Mouse (Mus musculus) ZHBTc4 (cell line): ENCODE results near the gene Catsper3.

Experiments used
- DNase-seq: peaks from one replicate; pipeline ENCODE4 v3.0.0-alpha.2; 2011; ENCODE audit warnings: low read depth, low spot score

The Catsper3 gene

DNA sequence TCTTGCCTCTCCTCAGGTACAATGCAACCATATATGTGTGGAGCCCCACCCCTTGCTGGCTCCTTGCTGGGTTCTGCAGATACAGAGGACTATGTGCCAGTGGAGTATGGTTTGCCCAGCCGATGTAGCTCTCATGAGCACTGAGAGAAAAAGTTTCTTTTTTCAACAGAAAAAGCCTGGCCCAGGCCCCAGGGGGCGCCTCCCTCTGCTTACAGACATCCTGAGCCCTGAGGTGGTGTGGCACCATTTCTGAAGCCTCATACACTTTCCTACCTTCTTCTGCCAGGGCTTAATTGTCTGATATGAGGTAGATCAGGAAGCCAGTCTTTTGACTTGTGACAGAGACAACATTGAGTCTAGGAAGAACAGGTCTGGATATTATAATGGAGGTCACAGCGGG, 67.8 kb downstream of the Catsper3 start:
- DNase-seq, result no peak

- no peak for DNase-seq
These were observed 71.4 kb downstream of the Catsper3 start for GRCm38 (mm10) chr13:55855793-55856192.

DNA sequence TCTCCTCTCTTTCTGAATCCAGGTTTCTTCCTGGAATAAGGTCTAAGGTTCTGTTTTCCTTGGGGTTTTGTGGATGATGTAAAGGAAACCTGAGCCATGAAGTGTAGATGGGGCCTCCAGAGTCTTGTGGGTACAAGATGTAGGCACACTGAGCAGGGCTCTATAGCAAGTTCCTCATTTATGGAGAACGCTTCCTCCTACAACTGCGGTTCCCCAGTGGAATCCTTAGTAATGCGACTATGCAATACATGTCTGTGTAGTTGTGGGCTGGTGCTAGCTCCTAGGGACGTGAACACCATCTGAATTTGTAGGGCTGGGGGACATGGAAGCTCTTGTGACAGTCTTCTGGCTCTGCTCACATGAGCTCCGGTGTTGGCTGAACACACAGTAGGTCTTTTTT, 74.1 kb downstream of the Catsper3 start:
- DNase-seq, result no peak
